In genomic region chr13:64153083-64153682, GRCm38 (mm10) we compare ENCODE assay signal across 8 mouse cellular contexts. TPM values are rescaled to one million over a fixed set of nuclear protein-coding genes. Genes with fewer than 3 reads are reported as not detected.
DNase-seq lines count a peak whose midpoint lies in the region; ATAC-seq lines count a peak whose summit lies in the region.

TSS of gene Zfp367 (minus strand) at chr13:64153202.

- WGBS in forebrain, embryonic 14.5 days = under 1% methylated on average over 54 of the region's 56 CpGs
- WGBS in neural tube, embryonic 15.5 days = under 1% methylated on average over 55 of the region's 56 CpGs

- peak; percentile 98 for ATAC-seq in forebrain, embryonic 14.5 days
- ATAC-seq in neural tube, embryonic 15.5 days (ENCODE audit: low FRiP score) = peak; percentile 99

- peaks cover 9% of the 10 kb centered on the region; the same call in 1 of the 2 replicates for H3K4me1 ChIP-seq in forebrain, embryonic 14.5 days (ENCODE audit: control insufficient read depth, insufficient read depth, low read length)
- H3K4me1 ChIP-seq in neural tube, embryonic 15.5 days = peaks cover 20% of the 10 kb centered on the region

- intact Hi-C loops in heart, postnatal 14 days (cut with DNase I) = loop anchor here (10.0 kb wide), 1 partner anchor 1092 kb away; no protein-coding TSS in a partner anchor

- H3K4me2 ChIP-seq in forebrain, embryonic 14.5 days (ENCODE audit: low read length) = peak within 1 kb of the TSS; percentile 83
- H3K4me2 ChIP-seq in neural tube, embryonic 15.5 days = peak within 1 kb of the TSS; percentile 87

- H3K27me3 ChIP-seq in forebrain, embryonic 14.5 days (replicated peaks; ENCODE audit: control insufficient read depth, insufficient read depth, low read length) = no peaks in the 10 kb centered on the region
- H3K27me3 ChIP-seq in neural tube, embryonic 15.5 days (replicated peaks) = no peaks in the 10 kb centered on the region

- peak; percentile 99 for DNase-seq in ES-CJ7 (ENCODE audit: low read depth, low spot score)
- DNase-seq in cerebellum, adult 11 months = peak; percentile 91
- DNase-seq in forebrain, embryonic 14.5 days (ENCODE audit: low spot score) = peak; percentile 99
- peak; percentile 96 to 97 for DNase-seq in heart, postnatal 14 days
- peak; percentile 96 for DNase-seq in layer of hippocampus, adult 11-12 months (ENCODE audit: low spot score)
- peak; percentile 100 for DNase-seq in lung, adult 18-20 months
- DNase-seq in testis, postnatal 14 days (ENCODE audit: low spot score) = peak; percentile 99

- H3K27ac ChIP-seq in forebrain, embryonic 14.5 days (ENCODE audit: low read depth, low read length) = peak within 1 kb of the TSS; percentile 73
- H3K27ac ChIP-seq in neural tube, embryonic 15.5 days (replicated peaks) = peak within 1 kb of the TSS; percentile 79

- no peaks in the 10 kb centered on the region for H3K9me3 ChIP-seq in forebrain, embryonic 14.5 days (replicated peaks; ENCODE audit: control insufficient read depth, low read length)
- no peaks in the 10 kb centered on the region for H3K9me3 ChIP-seq in neural tube, embryonic 15.5 days (replicated peaks)

- no peaks in the 10 kb centered on the region for H3K36me3 ChIP-seq in forebrain, embryonic 14.5 days (ENCODE audit: control insufficient read depth, insufficient read depth, low read length)
- no peaks in the 10 kb centered on the region for H3K36me3 ChIP-seq in neural tube, embryonic 15.5 days

- H3K9ac ChIP-seq in forebrain, embryonic 14.5 days (ENCODE audit: low read length) = peak within 1 kb of the TSS; percentile 72
- peak within 1 kb of the TSS; percentile 64 for H3K9ac ChIP-seq in neural tube, embryonic 15.5 days (replicated peaks)

- peak within 1 kb of the TSS; percentile 92 for H3K4me3 ChIP-seq in forebrain, embryonic 14.5 days (ENCODE audit: low read depth, low read length)
- peak within 1 kb of the TSS; percentile 88 for H3K4me3 ChIP-seq in neural tube, embryonic 15.5 days (replicated peaks)

RNA-seq across cellular contexts. Expression of gene Zfp367, which starts in this region (rescaled TPM):
- polyA plus RNA-seq in forebrain, embryonic 14.5 days (2014; fragmentation: Nextera tagmentation; extraction: Ambion mirVana) = 13.0 and 15.0 TPM in 2 replicates
- total RNA-seq in heart, postnatal 14 days (2021) = 10 to 100 TPM; 19.4 to 20.3 TPM
- polyA plus RNA-seq in neural tube, embryonic 15.5 days (2015; fragmentation: Nextera tagmentation; extraction: Ambion mirVana) = 5.0 and 6.3 TPM in 2 replicates

Comparison
In these comparisons a context has a peak if more than half of its experiments do, and no peak if none do; other contexts are left out.
1. Peak in every context shown above with its lines: DNase-seq, ATAC-seq, H3K4me3 ChIP-seq and H3K27ac ChIP-seq.